Mouse (Mus musculus) layer of hippocampus, postnatal 10 days (tissue): ENCODE results near the gene Isl1. TPM values are rescaled to one million over a fixed set of nuclear protein-coding genes. Genes with fewer than 3 reads are reported as not detected.

ENCODE experiments used
- DNase-seq, 2 experiments: peaks; one replicate each; pipeline ENCODE4 v3.0.0; 2021; ENCODE audit warnings: low spot score in 2 of 2
- total RNA-seq, 2 experiments: library from RNA; stranded (reverse); gene quantifications; 2 replicates each; pipeline ENCODE4 v1.2.3; 2021

Gene Isl1
- total RNA-seq, 2 experiments from 2014 or later: 0.42 TPM; not detected in 1

- no peak for DNase-seq
Observed at GRCm38 (mm10) chr13:116295401-116295800, 14.1 kb downstream of the Isl1 start.

- DNase-seq: no peak
Observed at GRCm38 (mm10) chr13:116294734-116295133, 14.8 kb downstream of the Isl1 start.

DNA sequence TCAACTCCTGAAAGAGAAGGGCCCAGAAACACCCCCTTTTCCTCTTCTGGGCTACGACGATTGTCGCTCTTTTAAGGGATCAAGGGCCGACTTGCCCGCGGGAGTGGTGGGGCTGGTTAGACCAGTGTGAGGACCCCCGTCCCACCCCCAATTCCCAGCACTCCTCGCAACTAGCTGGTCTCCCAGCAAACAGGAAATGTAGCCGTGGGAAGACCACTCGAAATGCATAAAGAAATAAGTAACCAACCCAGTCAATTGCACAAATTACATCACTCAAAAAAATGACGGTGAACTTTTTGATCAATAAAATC lies 15.4 kb downstream of the Isl1 start:
- no peak for DNase-seq

- no peak for DNase-seq
Observed at GRCm38 (mm10) chr13:116293301-116294150, 16.0 kb downstream of the Isl1 start.

GRCm38 (mm10) chr13:116289655-116290054 lies 19.8 kb downstream of the Isl1 start:
- no peak for DNase-seq

- DNase-seq: no peak
Observed at GRCm38 (mm10) chr13:116279207-116279772, 30.2 kb downstream of the Isl1 start.
